Mouse (Mus musculus): ENCODE measurements around the gene Hsf2.
"Not testable (repeated sequence)": the region's sequence is repeated elsewhere in the genome, so short reads cannot be mapped to it uniquely, and the experiment has no call there.

Gene Hsf2

GRCm38 (mm10) chr10:57485908-57486541 lies at the start of gene Hsf2:
TSS of gene Hsf2 (plus strand) at chr10:57486385.
- Histone ChIP-seq H3K9me3 (ENCODE audit: low read length) (no peaks in the 10 kb centered on the region), H3K27me3 (ENCODE audit: insufficient read depth, low read length) (no peaks in the 10 kb centered on the region), H3K4me1 (replicated peaks; ENCODE audit: low read depth, low read length) (peaks cover 48% of the 10 kb centered on the region), H3K4me3 (replicated peaks; ENCODE audit: low read length) (peak within 1 kb of the TSS; percentile 93), H3K36me3 (ENCODE audit: insufficient read depth, low read length) (no peaks in the 10 kb centered on the region)
- TF ChIP-seq POU5F1 (IDR thresholded peaks at IDR 0.05; ENCODE audit: borderline replicate concordance, low read length) (no peak), CTCF (conservative IDR thresholded peaks at IDR 0.05; ENCODE audit: low read length) (no peak)

GRCm38 (mm10) chr10:57437898-57438297 lies 48.3 kb upstream of the Hsf2 start:
- no peak for TF ChIP-seq CTCF (conservative IDR thresholded peaks at IDR 0.05; ENCODE audit: low read length)
- no peak for TF ChIP-seq POU5F1 (IDR thresholded peaks at IDR 0.05; ENCODE audit: borderline replicate concordance, low read length)
- TF ChIP-seq NANOG (IDR thresholded peaks at IDR 0.05; ENCODE audit: borderline replicate concordance, low read length), result no peak
- H3K36me3 ChIP-seq (ENCODE audit: insufficient read depth, low read length), result no peaks in the 10 kb centered on the region
- no peaks in the 10 kb centered on the region for H3K4me1 ChIP-seq (replicated peaks; ENCODE audit: low read depth, low read length)
- H3K9me3 ChIP-seq (ENCODE audit: low read length), result no peaks in the 10 kb centered on the region
- no peaks in the 10 kb centered on the region for H3K27me3 ChIP-seq (ENCODE audit: insufficient read depth, low read length)
- H3K4me3 ChIP-seq (replicated peaks; ENCODE audit: low read length), result no peak overlapping the region

- Histone ChIP-seq H3K9me3 (ENCODE audit: low read length) (no peaks in the 10 kb centered on the region), H3K4me1 (replicated peaks; ENCODE audit: low read depth, low read length) (no peaks in the 10 kb centered on the region), H3K36me3 (ENCODE audit: insufficient read depth, low read length) (no peaks in the 10 kb centered on the region), H3K27me3 (ENCODE audit: insufficient read depth, low read length) (0 out of 2 replicates have a peak, but pooled peaks cover 4% of the 10 kb centered on the region), H3K4me3 (replicated peaks; ENCODE audit: low read length) (no peak overlapping the region)
- TF ChIP-seq CTCF (conservative IDR thresholded peaks at IDR 0.05; ENCODE audit: low read length), result no peak
- TF ChIP-seq POU5F1 (IDR thresholded peaks at IDR 0.05; ENCODE audit: borderline replicate concordance, low read length), result no peak
- TF ChIP-seq NANOG (IDR thresholded peaks at IDR 0.05; ENCODE audit: borderline replicate concordance, low read length), result peak; percentile 45
Measured at GRCm38 (mm10) chr10:57441049-57441448, 45.1 kb upstream of the Hsf2 start.

GRCm38 (mm10) chr10:57444392-57444791 lies 41.8 kb upstream of the Hsf2 start:
- H3K27me3 ChIP-seq (ENCODE audit: insufficient read depth, low read length), result 0 out of 2 replicates have a peak, but pooled peaks cover 4% of the 10 kb centered on the region
- no peaks in the 10 kb centered on the region for H3K4me1 ChIP-seq (replicated peaks; ENCODE audit: low read depth, low read length)
- no peak for TF ChIP-seq CTCF (conservative IDR thresholded peaks at IDR 0.05; ENCODE audit: low read length)
- TF ChIP-seq NANOG (IDR thresholded peaks at IDR 0.05; ENCODE audit: borderline replicate concordance, low read length), result no peak
- no peak for TF ChIP-seq POU5F1 (IDR thresholded peaks at IDR 0.05; ENCODE audit: borderline replicate concordance, low read length)

DNA sequence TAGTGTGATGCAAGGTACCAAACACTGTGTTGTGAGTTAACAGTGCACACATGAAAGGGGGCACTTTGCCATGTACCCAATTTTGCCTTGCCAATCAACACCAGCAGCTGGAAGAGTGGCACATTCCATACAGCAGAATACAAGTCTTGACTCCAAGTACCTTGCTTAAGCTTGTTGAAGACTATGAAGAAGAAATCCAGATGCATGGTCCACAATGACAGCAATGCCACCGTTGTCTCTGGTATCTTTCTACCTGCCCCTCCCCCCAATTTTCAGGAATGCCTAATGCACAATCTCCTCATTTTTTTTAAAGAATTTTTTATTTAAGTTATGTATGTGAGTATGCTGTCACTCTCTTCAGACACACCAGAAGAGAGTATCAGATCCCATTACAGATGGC lies 40.5 kb upstream of the Hsf2 start:
- TF ChIP-seq POU5F1 (IDR thresholded peaks at IDR 0.05; ENCODE audit: borderline replicate concordance, low read length), result no peak
- TF ChIP-seq NANOG (IDR thresholded peaks at IDR 0.05; ENCODE audit: borderline replicate concordance, low read length), result no peak
- no peak for TF ChIP-seq CTCF (conservative IDR thresholded peaks at IDR 0.05; ENCODE audit: low read length)
- Histone ChIP-seq H3K36me3 (ENCODE audit: insufficient read depth, low read length) (no peaks in the 10 kb centered on the region), H3K4me1 (replicated peaks; ENCODE audit: low read depth, low read length) (no peaks in the 10 kb centered on the region)

More at GRCm38 (mm10) chr10:57444392-57444791, 41.8 kb upstream of the Hsf2 start:
- no peak overlapping the region for H3K4me3 ChIP-seq (replicated peaks; ENCODE audit: low read length)
- no peaks in the 10 kb centered on the region for H3K9me3 ChIP-seq (ENCODE audit: low read length)
- no peaks in the 10 kb centered on the region for H3K36me3 ChIP-seq (ENCODE audit: insufficient read depth, low read length)

DNA sequence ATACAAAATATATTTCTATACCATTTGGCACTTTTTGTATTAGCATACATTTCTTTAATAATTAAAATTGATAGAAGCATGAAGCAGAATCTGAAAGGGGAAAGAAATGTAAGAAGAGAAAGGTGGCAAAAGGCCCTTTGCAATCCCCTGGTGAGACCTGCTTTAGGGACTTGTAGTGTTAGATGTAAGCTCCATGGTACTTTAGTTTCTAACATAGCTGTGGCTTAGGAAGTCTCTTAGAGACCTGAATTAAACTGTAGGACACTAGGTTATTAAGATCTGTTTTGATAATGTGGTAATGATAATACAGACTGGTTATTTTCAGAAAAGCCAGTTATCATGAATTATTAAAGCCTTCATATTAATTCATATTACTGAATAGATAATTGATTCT lies 38.5 kb upstream of the Hsf2 start:
- Histone ChIP-seq H3K36me3 (ENCODE audit: insufficient read depth, low read length) (no peaks in the 10 kb centered on the region), H3K9me3 (ENCODE audit: low read length) (0 out of 2 replicates have a peak, but pooled peaks cover 9% of the 10 kb centered on the region), H3K4me1 (replicated peaks; ENCODE audit: low read depth, low read length) (no peaks in the 10 kb centered on the region), H3K4me3 (replicated peaks; ENCODE audit: low read length) (no peak overlapping the region), H3K27me3 (ENCODE audit: insufficient read depth, low read length) (0 out of 2 replicates have a peak, but pooled peaks cover 4% of the 10 kb centered on the region)
- no peak for TF ChIP-seq POU5F1 (IDR thresholded peaks at IDR 0.05; ENCODE audit: borderline replicate concordance, low read length)
- no peak for TF ChIP-seq CTCF (conservative IDR thresholded peaks at IDR 0.05; ENCODE audit: low read length)
- no peak for TF ChIP-seq NANOG (IDR thresholded peaks at IDR 0.05; ENCODE audit: borderline replicate concordance, low read length)

More for the DNA sequence above, 40.5 kb upstream of the Hsf2 start:
- Histone ChIP-seq H3K27me3 (ENCODE audit: insufficient read depth, low read length) (0 out of 2 replicates have a peak, but pooled peaks cover 4% of the 10 kb centered on the region), H3K9me3 (ENCODE audit: low read length) (0 out of 2 replicates have a peak, but pooled peaks cover 9% of the 10 kb centered on the region), H3K4me3 (replicated peaks; ENCODE audit: low read length) (no peak overlapping the region)

GRCm38 (mm10) chr10:57448051-57448716 lies 38.0 kb upstream of the Hsf2 start:
- Histone ChIP-seq H3K4me3 (replicated peaks; ENCODE audit: low read length) (peak overlapping the region; percentile 41; the same call in 1 of the 2 replicates), H3K27me3 (ENCODE audit: insufficient read depth, low read length) (0 out of 2 replicates have a peak, but pooled peaks cover 4% of the 10 kb centered on the region), H3K9me3 (ENCODE audit: low read length) (0 out of 2 replicates have a peak, but pooled peaks cover 9% of the 10 kb centered on the region), H3K4me1 (replicated peaks; ENCODE audit: low read depth, low read length) (no peaks in the 10 kb centered on the region), H3K36me3 (ENCODE audit: insufficient read depth, low read length) (no peaks in the 10 kb centered on the region)
- TF ChIP-seq CTCF (conservative IDR thresholded peaks at IDR 0.05; ENCODE audit: low read length) (peak; percentile 83), POU5F1 (IDR thresholded peaks at IDR 0.05; ENCODE audit: borderline replicate concordance, low read length) (no peak), NANOG (IDR thresholded peaks at IDR 0.05; ENCODE audit: borderline replicate concordance, low read length) (no peak)

DNA sequence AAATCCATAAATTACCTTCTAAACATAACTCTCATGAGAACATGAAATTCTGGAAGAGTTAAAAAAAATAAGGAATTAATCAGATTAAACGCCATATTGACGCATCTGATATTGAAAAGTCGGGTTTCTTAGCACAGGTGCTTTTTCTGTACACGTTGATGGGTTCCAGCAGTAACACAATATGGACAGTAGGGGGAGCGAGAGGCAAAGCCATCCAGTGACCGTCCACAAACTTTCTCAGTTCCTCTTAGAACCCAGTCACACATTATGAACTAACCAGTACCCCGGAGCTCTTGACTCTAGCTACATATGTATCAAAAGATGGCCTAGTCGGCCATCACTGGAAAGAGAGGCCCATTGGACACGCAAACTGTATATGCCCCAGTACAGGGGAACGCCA lies 22.9 kb upstream of the Hsf2 start:
- not testable (repeated sequence) for H3K4me1 ChIP-seq (replicated peaks; ENCODE audit: low read depth, low read length); H3K4me3 ChIP-seq (replicated peaks; ENCODE audit: low read length); H3K27me3 ChIP-seq (ENCODE audit: insufficient read depth, low read length); H3K36me3 ChIP-seq (ENCODE audit: insufficient read depth, low read length); H3K9me3 ChIP-seq (ENCODE audit: low read length)
- peak; percentile 81 for TF ChIP-seq CTCF (conservative IDR thresholded peaks at IDR 0.05; ENCODE audit: low read length)

All from E14TG2a.4 (cell line).